Mouse (Mus musculus) liver, embryonic 14.5 days (tissue): ENCODE data around the gene Srsf12. TPM values are rescaled to one million over a fixed set of nuclear protein-coding genes. Genes with fewer than 3 reads are reported as not detected.

ENCODE experiments used
- ATAC-seq: fragments of 200-750 bp; cut with Nextera tagmentation; 2 replicates; pipeline ENCODE4 v1.8.0; 2017; ENCODE audit warnings: moderate number of reproducible peaks, mild to moderate bottlenecking, moderate library complexity; ENCODE audit not compliant: insufficient read depth
- DNase-seq, 3 experiments: peaks; one replicate each; pipeline ENCODE4 v3.0.0-alpha.2; 2012 to 2013; ENCODE audit warnings: low read depth in 3 of 3, low spot score in 3 of 3
- H3K27ac ChIP-seq: fragments of 300-500 bp; sonication (generic); 2 replicates; pipeline ENCODE4 v1.5.1; 2014; ENCODE audit warnings: moderate library complexity, mild to moderate bottlenecking, control low read depth, inconsistent platforms
- H3K27me3 ChIP-seq: fragments of 300-500 bp; sonication (generic); 2 replicates; pipeline ENCODE4 v1.6.1; 2014; ENCODE audit warnings: mild to moderate bottlenecking, low read length, moderate library complexity; ENCODE audit not compliant: control insufficient read depth, insufficient read depth
- H3K36me3 ChIP-seq: fragments of 300-500 bp; sonication (generic); replicated peaks from 2 replicates; pipeline ENCODE4 v1.6.1; 2014; ENCODE audit warnings: low read depth; ENCODE audit not compliant: control insufficient read depth, insufficient read depth
- H3K4me1 ChIP-seq, 2 experiments: fragments of 200-500 bp in 1 of 2; fragments of 300-500 bp in 1 of 2; sonication (generic) in 1 of 2; replicated peaks; 2 replicates each; pipeline ENCODE4 v1.6.1; 2012 to 2014; ENCODE audit warnings: antibody characterized with exemption in 1 of 2, inconsistent platforms in 1 of 2, low read length in 1 of 2; ENCODE audit not compliant: control insufficient read depth in 2 of 2, insufficient read depth in 2 of 2
- H3K4me2 ChIP-seq: fragments of 300-500 bp; sonication (generic); 2 replicates; pipeline ENCODE4 v1.6.1; 2014; ENCODE audit warnings: low read depth, mild to moderate bottlenecking, control low read depth, moderate library complexity
- H3K4me3 ChIP-seq, 2 experiments: fragments of 200-500 bp in 1 of 2; fragments of 300-500 bp in 1 of 2; sonication (generic) in 1 of 2; 2 replicates each; pipeline ENCODE4 v1.5.1; 2012 to 2014; ENCODE audit warnings: low read depth in 2 of 2, low read length in 2 of 2, mild to moderate bottlenecking in 2 of 2, control low read depth in 1 of 2, inconsistent platforms in 1 of 2, moderate library complexity in 1 of 2; ENCODE audit not compliant: insufficient read depth in 1 of 2
- H3K9ac ChIP-seq: fragments of 300-500 bp; sonication (generic); replicated peaks from 2 replicates; pipeline ENCODE4 v1.6.1; 2014; ENCODE audit warnings: mild to moderate bottlenecking, control low read depth, moderate library complexity
- H3K9me3 ChIP-seq: fragments of 300-500 bp; sonication (generic); 2 replicates; pipeline ENCODE4 v1.6.1; 2016; ENCODE audit warnings: low read length, mixed read lengths; ENCODE audit not compliant: control insufficient read depth
- CTCF ChIP-seq: IDR thresholded peaks from 2 replicates; pipeline ENCODE4 v1.5.1; 2016; ENCODE audit warnings: antibody characterized with exemption, low read depth, control low read depth
- EP300 ChIP-seq: IDR thresholded peaks from 2 replicates; pipeline ENCODE4 v1.6.1; 2016; ENCODE audit warnings: antibody characterized with exemption, low read depth
- WGBS: fragments of 180-500 bp; shearing (Covaris S2); extraction: QIAGEN DNeasy Blood & Tissue Kit; methylation state at CpG from one replicate; pipeline ENCODE4 v1.1.7; 2014; ENCODE audit not compliant: insufficient replicate concordance; 5-methylcytosine and 5-hydroxymethylcytosine counted together
- polyA plus RNA-seq, 2 experiments: library from polyadenylated mRNA; depleted of rRNA in 1 of 2; stranded (reverse) in 1 of 2; unstranded in 1 of 2; fragments of >200 nt; fragmentation: Nextera tagmentation in 1 of 2; extraction: Ambion mirVana in 1 of 2; gene quantifications; 2 replicates each; pipeline versions ENCODE4 v1.2.1 to v1.2.3; 2012 to 2014

Gene Srsf12
- polyA plus RNA-seq (2012; rRNA removed) (0.06 TPM in 2 replicates), polyA plus RNA-seq (2014; fragmentation: Nextera tagmentation; extraction: Ambion mirVana) (0.24 TPM in 1 of 2 replicates, not detected in the other)

- no peak for TF ChIP-seq EP300
- TF ChIP-seq CTCF: no peak
- ATAC-seq (no peak), DNase-seq (no peak)
- Histone ChIP-seq H3K27me3 (peaks cover 13% of the 10 kb centered on the region), H3K4me3 (peak within 1 kb of the TSS; percentile 3 to 52), H3K4me2 (peak within 1 kb of the TSS; percentile 72), H3K4me1 (no peaks in the 10 kb centered on the region; a peak in 1 of 4 replicates), H3K9ac (no peak within 1 kb of the TSS; the same call in 1 of the 2 replicates), H3K27ac (no peak within 1 kb of the TSS), H3K36me3 (no peaks in the 10 kb centered on the region), H3K9me3 (no peaks in the 10 kb centered on the region)
- WGBS: 4% methylated on average over 64 of the region's 65 CpGs
These were observed at the start of gene Srsf12 for GRCm38 (mm10) chr4:33208881-33209841. Srsf12 (plus strand) TSS chr4:33208991.

GRCm38 (mm10) chr4:33183477-33183876 is 25.3 kb upstream of the Srsf12 start:
- DNase-seq (no peak), ATAC-seq (no peak)
- 59% methylated on average over 5 of the region's 5 CpGs for WGBS
- H3K4me3 ChIP-seq: no peak overlapping the region
- H3K4me1 ChIP-seq: no peaks in the 10 kb centered on the region
- H3K27ac ChIP-seq: no peak overlapping the region
- no peak for TF ChIP-seq CTCF
- TF ChIP-seq EP300: no peak
- no peaks in the 10 kb centered on the region for H3K36me3 ChIP-seq
- H3K9ac ChIP-seq: no peak overlapping the region
- peaks cover 13% of the 10 kb centered on the region for H3K27me3 ChIP-seq
- H3K4me2 ChIP-seq: no peak overlapping the region
- H3K9me3 ChIP-seq: no peaks in the 10 kb centered on the region

- ATAC-seq: no peak
- 25% methylated on average over 9 of the region's 9 CpGs for WGBS
- Histone ChIP-seq H3K9me3 (no peaks in the 10 kb centered on the region), H3K36me3 (no peaks in the 10 kb centered on the region), H3K9ac (no peak overlapping the region), H3K4me2 (peak overlapping the region; percentile 54), H3K27me3 (peaks cover 29% of the 10 kb centered on the region), H3K4me3 (no peak overlapping the region), H3K4me1 (no peaks in the 10 kb centered on the region), H3K27ac (no peak overlapping the region)
- TF ChIP-seq CTCF (no peak), EP300 (no peak)
- DNase-seq: no peak
These were observed 20.6 kb upstream of the Srsf12 start for GRCm38 (mm10) chr4:33188164-33188563.

GRCm38 (mm10) chr4:33188781-33189734 is 19.7 kb upstream of the Srsf12 start:
- DNase-seq: peak in 2 of 3 experiments; percentile 14 to 22
- Histone ChIP-seq H3K4me3 (peak overlapping the region; percentile 35 to 55), H3K4me1 (no peaks in the 10 kb centered on the region), H3K9ac (no peak overlapping the region), H3K27ac (no peak overlapping the region), H3K36me3 (no peaks in the 10 kb centered on the region), H3K9me3 (no peaks in the 10 kb centered on the region), H3K4me2 (peak overlapping the region; percentile 54), H3K27me3 (peaks cover 29% of the 10 kb centered on the region)
- under 1% methylated on average over 112 of the region's 123 CpGs for WGBS
- ATAC-seq: peak; percentile 80
- TF ChIP-seq EP300: no peak
- TF ChIP-seq CTCF: no peak
